9 mouse cellular contexts compared by ENCODE assay signal in the genomic region with DNA sequence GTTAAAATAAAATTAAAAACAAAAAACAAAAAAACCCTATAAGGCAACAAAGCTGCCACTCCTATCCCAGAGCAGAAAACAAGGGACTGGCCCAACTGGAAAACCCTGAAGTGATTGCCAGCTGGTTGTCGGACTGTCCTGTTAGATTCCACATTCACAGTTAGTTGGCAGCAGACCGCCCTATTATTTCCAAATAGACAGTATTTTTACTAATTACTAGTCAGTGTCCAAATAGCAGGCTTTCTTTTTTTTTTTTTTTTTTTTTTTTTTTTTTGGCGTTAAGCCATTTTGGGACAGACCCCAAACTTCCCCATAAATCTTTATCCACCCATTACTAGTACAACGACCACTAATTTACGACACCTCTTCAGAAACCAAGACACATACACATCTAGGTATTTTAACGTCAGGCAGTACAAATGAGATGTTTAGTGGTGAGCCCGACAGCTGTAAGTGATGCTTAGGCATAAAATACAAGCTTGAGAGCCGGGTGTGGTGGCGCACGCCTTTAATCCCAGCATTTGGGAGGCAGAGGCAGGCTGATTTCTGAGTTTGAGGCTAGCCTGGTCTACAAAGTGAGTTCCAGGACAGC. TPM values are rescaled to one million over a fixed set of nuclear protein-coding genes. Genes with fewer than 3 reads are reported as not detected.
DNase-seq lines count a peak whose midpoint lies in the region; TF ChIP-seq lines count a peak whose summit lies in the region.
"Had no signal": no experiment of that assay in that cellular context is flagged by ENCODE, and none has a peak within 500 bp of the region (broad histone marks: within the 10 kb centered on the region; RNA-seq: fewer than 3 reads in every experiment).

No protein-coding gene starts in this region.

- H3K27ac ChIP-seq in heart, adult 2 months: peak overlapping the region; percentile 93
- peak overlapping the region; percentile 92; the same call in 1 of the 2 replicates for H3K27ac ChIP-seq in bone marrow, adult 2 months (ENCODE audit: control insufficient read depth, insufficient read depth, low read depth, low read length, poor library complexity)

- TF ChIP-seq CTCF in heart, adult 2 months (IDR thresholded peaks at IDR 0.05): no peak
- no peak for TF ChIP-seq CTCF in bone marrow, adult 2 months (IDR thresholded peaks at IDR 0.05; ENCODE audit: control insufficient read depth, insufficient read depth, low read length)

- no peaks in the 10 kb centered on the region for H3K79me2 ChIP-seq in heart, adult 2 months (replicated peaks; ENCODE audit: control insufficient read depth, insufficient read depth, low read length)

- no peak for DNase-seq in heart, adult 2 months
- DNase-seq in heart, postnatal 25 days (ENCODE audit: low spot score): no peak
- DNase-seq in heart, postnatal 14 days: peak; percentile 9 to 30
- DNase-seq in lung, postnatal 10 days: peak; percentile 62
- no peak for DNase-seq in retina, embryonic 14.5 days (ENCODE audit: low spot score)
- no peak for DNase-seq in left cerebral cortex, adult 18-20 months (ENCODE audit: low spot score in 2 of 2)
- DNase-seq in layer of hippocampus, adult 9-10 months (ENCODE audit: low spot score): no peak

- H3K9ac ChIP-seq in heart, adult 2 months (ENCODE audit: low read depth, low read length): peak overlapping the region; percentile 59; the same call in 1 of the 2 replicates

- H3K27me3 ChIP-seq in heart, adult 2 months (ENCODE audit: control insufficient read depth, insufficient read depth, low read length): no peaks in the 10 kb centered on the region

- no peak for TF ChIP-seq POLR2A in heart, adult 2 months (IDR thresholded peaks at IDR 0.05; ENCODE audit: insufficient read depth, low read depth, low read length)
- no peak for TF ChIP-seq POLR2A in bone marrow, adult 2 months (IDR thresholded peaks at IDR 0.05; ENCODE audit: borderline replicate concordance, control insufficient read depth, low read depth, low read length)

- no peak for TF ChIP-seq EP300 in heart, adult 2 months (IDR thresholded peaks at IDR 0.05; ENCODE audit: insufficient read depth, low read depth, low read length)

- 83% methylated on average over 10 of the region's 10 CpGs for WGBS in heart, adult 2 months
- 65% methylated on average over 10 of the region's 10 CpGs for WGBS in bone marrow, adult 2 months

- peaks cover 2% of the 10 kb centered on the region; the same call in 1 of the 2 replicates for H3K36me3 ChIP-seq in heart, adult 2 months (ENCODE audit: control insufficient read depth, insufficient read depth, low read length)
- H3K36me3 ChIP-seq: G1E had no signal

- intact Hi-C loops in heart, adult 2 months (cut with DNase I): loop anchor here (5.0 kb wide), 1 partner anchor 67 kb away; a partner anchor contains a TSS
- intact Hi-C loops in heart, postnatal 25 days (cut with DNase I): no loop called here
- intact Hi-C loops in heart, postnatal 14 days (cut with DNase I): no loop called here

- peaks cover 5% of the 10 kb centered on the region for H3K4me1 ChIP-seq in heart, adult 2 months (ENCODE audit: control insufficient read depth, insufficient read depth, low read length)
- peaks cover 9% of the 10 kb centered on the region for H3K4me1 ChIP-seq in bone marrow, adult 2 months (ENCODE audit: control insufficient read depth, insufficient read depth, low read length)

- H3K4me3 ChIP-seq in heart, adult 2 months: peak overlapping the region; percentile 59
- no peak overlapping the region for H3K4me3 ChIP-seq in bone marrow, adult 2 months (replicated peaks; ENCODE audit: control insufficient read depth, low read depth, low read length)

RNA-seq across cellular contexts. Expression of a gene that starts 0.6 kb away (rescaled TPM):
- total RNA-seq in heart, adult 2 months (2021): 10 to 100 TPM; 22.7 to 23.8 TPM
- 19.8 and 22.7 TPM in 2 replicates for polyA plus RNA-seq in heart, adult 2 months (2012; rRNA removed)
- total RNA-seq in heart, postnatal 25 days (2021): 10 to 100 TPM; 21.6 to 22.4 TPM
- 48.9 and 113 TPM in 2 replicates for polyA plus RNA-seq in bone marrow, adult 2 months (2011; ENCODE audit: insufficient read depth, insufficient read length, low replicate concordance, missing spikeins)
- total RNA-seq in heart, postnatal 14 days (2021): 10 to 100 TPM; 21.9 to 22.4 TPM
- 10 to 100 TPM; 12.7 to 13.9 TPM for total RNA-seq in left cerebral cortex, adult 18-20 months (2021)

RNA-seq across cellular contexts. Expression of a gene that starts 48.8 kb away (rescaled TPM):
- not detected for total RNA-seq in heart, adult 2 months (2021)
- not detected in 2 replicates for polyA plus RNA-seq in heart, adult 2 months (2012; rRNA removed)
- total RNA-seq in heart, postnatal 25 days (2021): not detected
- polyA plus RNA-seq in bone marrow, adult 2 months (2011; ENCODE audit: insufficient read depth, insufficient read length, low replicate concordance, missing spikeins): not detected in 2 replicates
- not detected for total RNA-seq in heart, postnatal 14 days (2021)
- not detected for total RNA-seq in left cerebral cortex, adult 18-20 months (2021)
- total RNA-seq: G1E had no signal
- polyA plus RNA-seq: G1E had no signal

RNA-seq across cellular contexts. Expression of a gene that starts 56.6 kb away (rescaled TPM):
- total RNA-seq in heart, adult 2 months (2021): 10 to 100 TPM; 10.0 to 11.7 TPM
- polyA plus RNA-seq in heart, adult 2 months (2012; rRNA removed): 4.8 and 6.6 TPM in 2 replicates
- 10 to 100 TPM; 11.9 to 14.1 TPM for total RNA-seq in heart, postnatal 25 days (2021)
- 3.0 and 5.0 TPM in 2 replicates for polyA plus RNA-seq in bone marrow, adult 2 months (2011; ENCODE audit: insufficient read depth, insufficient read length, low replicate concordance, missing spikeins)
- 10 to 100 TPM; 22.8 to 23.8 TPM for total RNA-seq in heart, postnatal 14 days (2021)
- total RNA-seq in left cerebral cortex, adult 18-20 months (2021): 10 to 100 TPM; 17.1 to 17.7 TPM

Comparison
In these comparisons a context has a peak if more than half of its experiments do, and no peak if none do; other contexts are left out.
1. DNase-seq: peak in heart, postnatal 14 days (2 of 2) and lung, postnatal 10 days (single experiment); none in heart, adult 2 months (0 of 2), heart, postnatal 25 days (single experiment), retina, embryonic 14.5 days (single experiment), left cerebral cortex, adult 18-20 months (0 of 2) and layer of hippocampus, adult 9-10 months (single experiment).